Mouse (Mus musculus) left cerebral cortex, postnatal 4 days (tissue): ENCODE measurements around the gene Uck1. TPM values are rescaled to one million over a fixed set of nuclear protein-coding genes. Genes with fewer than 3 reads are reported as not detected.

Experiments
- DNase-seq: peaks from one replicate; pipeline ENCODE4 v3.0.0-alpha.2; 2022
- intact Hi-C: fragments of 180-260 bp; cut with DNase I; formaldehyde crosslinking; loops from one replicate; pipeline ENCODE4 v1.15.1; 2025
- total RNA-seq, 2 experiments: library from RNA; stranded (reverse); gene quantifications; 2 replicates each; pipeline ENCODE4 v1.2.3; 2021

Uck1 gene
- total RNA-seq, 2 experiments from 2014 or later = 61.8 to 62.5 TPM

DNA sequence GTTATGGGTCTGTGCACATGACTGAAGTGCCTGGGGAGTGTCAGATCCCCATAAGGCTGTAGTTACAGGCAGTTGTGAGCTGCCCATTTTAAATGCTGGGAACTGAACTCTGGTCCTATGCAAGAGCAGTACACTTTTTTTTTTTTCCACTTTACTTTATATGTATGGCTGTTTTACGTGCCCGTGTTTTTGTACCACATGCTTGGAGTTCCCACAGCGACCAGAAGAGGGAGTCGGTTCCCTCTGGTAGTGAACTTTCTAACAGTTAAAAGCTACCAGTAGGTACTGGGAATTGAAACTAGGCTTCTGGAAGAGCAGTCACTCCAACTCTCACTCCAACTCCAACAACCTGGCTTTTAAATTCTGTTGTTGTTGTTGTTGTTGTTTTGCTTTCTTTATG lies 676 bp upstream of the Uck1 start:
- DNase-seq = peak; percentile 38
- intact Hi-C loops = no loop called here

DNA sequence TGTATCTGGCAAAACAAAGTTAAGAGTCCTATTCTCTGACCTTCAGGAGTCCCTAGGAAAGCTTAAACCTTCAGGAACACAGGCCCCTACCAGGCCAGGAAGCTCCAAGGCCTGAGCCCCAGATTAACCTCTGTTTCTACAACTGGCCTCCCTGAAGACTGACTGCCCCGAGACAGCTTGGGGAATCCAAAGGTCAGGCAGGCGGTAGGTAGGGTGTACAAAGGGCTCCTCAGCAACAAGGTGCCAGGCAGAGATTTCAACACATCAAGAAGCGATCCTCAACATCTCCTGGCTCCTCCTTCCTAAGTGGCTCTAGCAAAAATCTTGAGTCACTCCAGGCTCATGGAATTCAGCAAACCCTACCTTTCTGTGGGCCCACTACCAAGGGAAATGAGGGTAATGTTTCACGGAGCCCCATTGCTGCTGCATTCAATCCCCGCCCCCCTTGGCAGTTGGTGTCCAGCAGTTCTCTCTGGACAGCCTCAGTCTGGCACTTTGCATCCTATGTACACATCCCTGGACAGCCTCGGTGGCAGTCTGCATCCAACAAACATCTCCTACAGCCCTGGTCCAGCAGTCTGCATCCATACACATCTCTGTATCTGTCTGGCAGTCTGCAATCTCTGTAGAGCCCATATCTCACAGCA lies 949 bp downstream of the Uck1 start:
- no peak for DNase-seq
- intact Hi-C loops = no loop called here

DNA sequence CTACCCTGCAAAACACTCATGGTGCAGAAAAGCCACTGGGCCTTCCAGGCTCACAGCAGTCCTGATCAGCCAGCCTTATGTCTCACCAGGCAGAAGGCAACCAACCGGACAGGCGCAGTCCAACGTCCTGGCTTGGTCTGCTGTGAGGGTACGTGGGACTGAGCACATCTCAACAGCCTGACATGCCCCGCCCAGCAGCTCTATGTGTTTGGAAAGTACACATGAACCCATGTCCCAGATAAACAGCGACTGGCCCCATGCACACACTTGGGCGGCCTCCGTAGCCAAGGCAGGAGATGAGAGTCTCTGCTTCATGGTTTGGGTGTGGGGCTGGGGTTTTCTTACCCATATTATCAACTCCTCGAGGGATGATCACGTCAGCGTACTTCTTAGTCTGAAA lies 3.7 kb downstream of the Uck1 start:
- intact Hi-C loops = no loop called here
- DNase-seq = no peak

DNA sequence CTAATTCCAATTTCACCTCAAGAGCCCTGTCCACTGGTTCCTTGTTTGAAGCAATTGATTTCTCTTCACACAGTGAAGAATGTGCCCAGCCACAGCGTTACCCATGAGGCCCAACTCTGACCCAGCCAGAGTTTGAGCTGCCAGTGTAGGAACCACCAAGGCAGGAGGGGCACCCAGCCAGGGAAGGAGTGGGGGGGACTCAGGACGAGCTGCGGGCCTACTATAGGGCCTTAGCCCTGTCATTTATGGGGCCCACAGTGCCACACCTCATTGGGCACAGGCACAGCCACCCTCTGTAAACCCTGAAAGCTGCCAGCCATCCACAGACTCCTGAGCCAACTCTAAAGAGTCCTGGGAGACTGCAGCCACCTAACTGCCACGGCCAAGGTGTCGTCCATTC lies 5.4 kb downstream of the Uck1 start:
- no peak for DNase-seq
- intact Hi-C loops = no loop called here

DNA sequence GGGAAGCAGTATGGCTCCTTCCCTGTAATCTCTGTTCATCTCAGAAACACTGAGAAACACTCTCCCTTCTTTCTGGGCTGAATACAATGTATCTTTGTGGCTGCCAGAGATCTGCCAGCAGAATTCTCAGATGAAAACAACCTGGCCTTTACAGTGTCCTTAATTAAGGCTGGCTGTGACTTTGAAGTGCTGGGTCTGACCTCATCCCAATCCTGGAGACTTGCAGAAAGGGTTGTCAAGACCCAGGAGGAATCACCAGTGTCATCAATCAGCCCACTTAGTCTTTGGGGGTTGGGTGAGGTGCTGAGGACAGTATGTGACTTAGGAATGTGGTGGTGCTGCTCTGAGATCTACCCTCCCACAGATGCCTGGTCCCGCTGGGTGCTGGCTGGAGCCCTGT lies 6.6 kb downstream of the Uck1 start:
- intact Hi-C loops = no loop called here
- DNase-seq = no peak

DNA sequence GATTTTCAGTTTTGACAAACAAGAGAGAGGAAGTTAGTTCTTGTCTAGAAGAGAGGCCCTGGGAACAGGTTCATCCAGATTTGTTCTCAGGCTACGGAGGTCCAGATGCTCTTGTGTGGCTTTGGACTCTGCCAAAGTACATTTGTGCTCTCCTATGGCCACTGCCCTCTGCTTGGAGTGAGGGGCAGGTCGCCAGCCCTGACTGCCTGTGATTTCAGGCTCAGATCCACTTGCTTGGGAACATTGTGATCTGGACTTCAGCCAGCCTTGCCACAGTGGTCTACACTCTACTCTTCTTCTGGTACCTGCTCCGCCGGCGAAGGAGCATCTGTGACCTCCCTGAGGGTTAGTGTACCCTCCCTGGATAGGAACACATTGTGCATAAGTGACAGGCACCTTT lies 7.3 kb downstream of the Uck1 start:
- DNase-seq = no peak
- intact Hi-C loops = no loop called here

DNA sequence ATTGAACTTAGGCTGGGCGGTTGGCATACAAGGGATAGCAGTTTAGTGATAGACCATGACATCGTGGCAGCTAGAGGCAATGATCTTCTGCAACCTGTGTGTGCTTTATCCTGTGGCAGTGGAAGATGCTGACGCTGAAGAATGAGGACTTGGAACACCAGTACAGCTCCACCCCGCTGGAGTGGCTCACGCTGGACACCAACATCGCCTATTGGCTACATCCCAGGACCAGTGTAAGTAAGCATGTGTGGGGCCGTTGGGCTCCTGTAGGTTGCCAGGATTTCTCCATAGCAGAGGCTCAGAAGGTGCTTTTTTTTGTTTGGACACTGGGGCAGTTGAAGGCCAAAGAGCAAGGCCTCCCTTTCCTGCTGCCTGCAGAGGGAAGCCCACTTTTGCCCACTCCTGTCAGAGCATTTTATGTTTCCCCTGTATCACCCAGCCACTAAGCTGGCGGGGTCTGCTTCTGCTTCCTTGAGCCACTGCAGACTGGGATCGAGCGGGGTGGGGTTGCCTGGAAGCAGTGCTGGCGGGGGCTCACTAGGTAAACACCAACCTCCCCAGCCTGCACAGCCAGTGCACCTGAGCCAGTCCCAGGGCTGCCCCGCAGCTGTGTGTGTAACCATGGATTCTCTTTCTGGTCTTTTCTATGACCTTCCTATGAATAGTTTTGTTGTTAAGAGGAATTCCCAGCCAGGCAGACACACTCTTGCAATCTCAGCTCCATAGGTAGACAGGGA lies 8.0 kb downstream of the Uck1 start:
- intact Hi-C loops = no loop called here
- no peak for DNase-seq

DNA sequence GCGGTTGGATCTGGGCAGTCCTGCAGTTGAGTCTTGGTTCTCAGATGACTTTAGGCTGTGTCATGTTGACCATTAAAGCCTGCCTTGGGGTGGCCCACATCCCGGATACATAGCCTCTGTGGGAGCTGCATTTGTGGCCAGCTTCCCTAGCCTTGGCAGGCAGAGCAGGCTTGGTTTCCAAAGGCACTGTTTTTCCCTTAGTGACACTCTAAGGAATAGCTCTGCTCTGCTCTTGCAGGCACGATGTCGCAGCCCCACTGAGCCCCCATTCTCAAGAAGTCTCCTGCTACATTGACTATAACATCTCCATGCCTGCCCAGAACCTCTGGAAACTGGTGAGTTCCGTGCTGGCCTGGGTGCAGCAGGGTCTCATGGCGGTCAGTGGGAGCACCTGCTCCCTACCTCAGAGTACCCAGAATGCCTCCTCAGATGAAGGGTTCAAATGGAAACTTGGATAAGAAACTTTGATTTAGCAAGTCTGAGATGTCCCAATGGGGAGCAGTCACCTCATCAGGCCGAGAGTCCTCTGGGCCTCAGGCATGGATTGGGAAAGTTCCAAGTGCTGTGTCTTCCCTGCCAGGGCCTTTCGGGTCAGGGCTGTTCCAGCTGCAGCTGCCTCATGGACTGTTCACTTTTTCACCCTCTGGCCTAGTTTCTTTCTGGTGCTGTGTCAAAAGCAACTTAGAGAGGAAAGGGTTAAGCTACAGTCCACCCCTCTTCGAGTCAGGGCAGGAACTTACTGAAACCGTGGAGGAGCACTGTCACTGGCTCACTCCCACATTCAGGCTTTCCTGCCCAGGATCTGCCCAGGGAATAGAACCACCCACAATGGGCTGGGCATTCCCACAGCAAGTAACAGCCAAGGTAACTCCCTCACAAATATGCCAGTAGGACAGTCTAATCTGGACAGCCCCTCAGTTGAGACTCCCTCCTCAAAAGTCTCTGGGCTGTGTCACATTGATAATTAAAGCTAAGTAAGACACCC lies 11.3 kb downstream of the Uck1 start:
- intact Hi-C loops = no loop called here
- no peak for DNase-seq

DNA sequence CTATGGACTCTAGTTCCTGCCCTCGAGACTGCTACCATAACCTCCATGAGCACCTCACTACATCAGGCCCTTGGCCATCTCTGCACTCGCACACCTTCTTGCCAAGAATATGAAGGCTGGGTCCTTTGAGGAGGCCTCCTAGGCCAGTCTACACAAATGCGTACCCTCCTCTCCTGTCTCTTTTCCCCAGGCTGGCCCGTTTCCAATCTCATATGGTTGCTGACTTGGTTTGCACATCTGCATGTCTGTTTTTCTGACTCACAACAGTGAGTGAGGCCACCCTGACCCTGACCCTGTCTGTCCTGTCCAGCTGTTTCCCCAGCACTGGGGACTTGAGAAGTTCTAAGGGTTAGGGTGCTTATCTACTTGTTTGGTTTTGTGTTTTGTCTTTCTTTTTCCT lies 13.2 kb downstream of the Uck1 start:
- intact Hi-C loops = no loop called here
- no peak for DNase-seq

DNA sequence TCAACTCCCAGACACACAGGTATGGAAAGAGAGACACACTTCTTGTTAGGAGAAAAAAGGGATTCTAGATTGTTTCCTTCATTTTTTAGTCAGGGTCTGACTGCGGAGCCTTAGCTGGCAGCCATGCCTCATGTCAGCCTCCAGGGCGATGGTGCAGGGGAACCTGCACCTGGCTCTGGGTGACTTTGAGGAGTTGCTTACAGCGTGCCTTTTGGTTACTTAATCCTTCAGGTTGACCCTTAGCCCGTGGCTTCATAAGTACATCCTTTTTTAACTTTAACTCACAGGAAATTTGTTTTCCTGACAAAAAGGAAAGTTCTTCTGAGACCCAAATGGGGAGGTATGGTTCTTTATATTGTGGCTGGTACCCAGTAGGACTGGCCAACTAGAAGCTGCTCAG lies 17.0 kb downstream of the Uck1 start:
- no peak for DNase-seq
- intact Hi-C loops = no loop called here

DNA sequence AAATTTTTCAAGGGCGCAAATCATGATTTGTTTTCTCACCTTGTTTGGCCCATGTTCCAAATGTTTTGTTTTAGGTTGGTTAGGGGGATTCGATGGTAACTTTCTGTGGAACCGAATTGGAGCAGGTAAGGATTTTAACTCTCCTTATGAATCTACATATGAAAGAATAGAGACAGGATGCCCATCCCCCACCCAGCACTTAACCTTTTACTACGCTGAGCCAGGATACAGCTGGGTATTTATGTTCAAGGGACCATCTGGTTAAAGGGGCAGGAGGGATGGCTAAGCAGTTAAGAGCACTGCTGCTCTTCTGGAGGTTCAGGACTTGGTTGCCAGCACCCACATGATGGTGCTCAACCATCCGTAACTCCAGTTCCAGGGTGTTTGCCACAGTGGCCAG lies 19.4 kb downstream of the Uck1 start:
- no peak for DNase-seq
- intact Hi-C loops = no loop called here

DNA sequence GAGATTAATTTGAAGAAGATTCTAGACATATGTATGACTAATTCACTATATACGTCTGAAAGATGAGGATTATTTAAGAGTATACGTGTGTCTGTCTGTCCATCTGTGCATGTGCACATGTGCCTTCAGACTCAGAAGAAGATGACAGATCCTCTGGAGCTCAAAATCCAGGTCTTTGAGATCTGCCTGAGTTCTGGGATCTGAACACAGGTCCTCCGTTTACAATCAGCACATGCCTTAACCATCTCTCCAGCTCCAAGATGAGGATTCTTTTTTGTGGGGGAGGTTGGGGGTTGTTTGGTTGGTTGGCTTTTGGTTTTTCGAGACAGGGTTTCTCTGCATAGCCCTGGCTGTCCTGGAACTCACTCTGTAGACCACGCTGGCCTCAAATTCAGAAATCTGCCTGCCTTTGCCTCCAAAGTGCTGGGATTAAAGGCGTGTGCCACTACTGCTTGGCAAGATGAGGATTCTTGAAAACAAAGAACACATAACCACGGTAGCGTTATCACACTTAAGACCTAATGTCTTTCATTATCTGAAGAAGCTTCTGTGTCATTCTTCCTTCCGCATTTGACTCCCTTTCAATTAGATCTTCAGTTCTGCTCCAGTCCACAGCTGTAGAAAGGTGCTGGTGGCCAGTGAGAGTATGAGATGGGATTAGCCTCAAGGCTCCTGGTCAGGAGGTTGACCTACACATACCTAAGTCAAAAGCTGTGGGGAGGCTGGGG lies 21.1 kb downstream of the Uck1 start:
- intact Hi-C loops = no loop called here
- DNase-seq = no peak

DNA sequence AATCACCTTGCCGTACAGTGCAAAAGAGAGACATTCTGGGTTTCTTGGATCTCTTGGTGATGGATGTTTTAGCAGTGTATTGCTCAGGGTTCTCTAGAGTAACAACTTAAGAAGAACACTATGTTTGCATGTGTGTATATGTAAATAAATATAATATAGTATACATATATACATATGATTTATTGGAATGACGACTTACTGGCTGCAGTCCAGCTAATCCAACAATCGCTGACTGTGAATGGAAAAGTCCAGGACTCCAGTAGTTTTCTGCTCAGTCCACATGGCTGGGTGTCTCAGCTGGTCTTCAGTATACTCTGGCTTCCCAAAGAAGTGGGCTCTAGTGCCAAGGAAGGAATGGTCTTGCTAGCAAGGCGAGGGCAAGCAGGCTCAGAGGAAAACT lies 22.4 kb downstream of the Uck1 start:
- DNase-seq = no peak
- intact Hi-C loops = no loop called here

DNA sequence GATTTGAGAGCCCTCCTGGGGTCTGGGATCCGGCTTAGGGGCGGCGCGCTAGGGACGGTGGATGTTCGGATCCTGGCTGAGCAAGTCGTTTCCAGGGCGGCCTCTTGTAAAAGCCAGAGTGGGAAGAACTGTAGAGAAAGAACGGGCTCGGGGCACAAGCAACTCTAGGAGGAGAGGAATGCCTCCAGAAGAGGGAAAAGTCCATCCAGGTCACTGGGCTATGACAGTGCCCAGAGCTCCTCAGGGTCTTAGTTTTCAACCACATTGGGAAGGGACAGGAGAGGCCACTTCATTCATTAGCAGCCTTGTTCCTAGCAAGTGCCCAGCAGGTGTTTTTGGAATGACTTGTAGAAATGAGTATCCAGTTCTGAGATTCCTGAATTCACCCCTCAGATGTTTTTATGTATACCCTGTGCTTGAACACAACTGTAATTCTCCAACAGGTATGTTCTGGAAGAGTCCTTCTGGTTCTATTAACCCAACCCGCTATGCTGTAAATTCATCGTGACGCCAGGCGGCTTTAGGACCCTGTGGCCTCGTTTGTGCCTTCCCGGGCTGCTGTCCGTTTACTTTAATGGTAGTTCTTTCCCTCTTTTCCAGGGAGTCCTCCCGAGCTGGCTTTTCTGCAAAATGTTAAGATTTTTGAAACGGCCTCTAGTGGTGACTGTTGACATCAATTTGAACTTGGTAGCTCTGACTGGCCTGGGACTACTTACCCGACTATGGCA lies 23.0 kb downstream of the Uck1 start:
- intact Hi-C loops = no loop called here
- peak; percentile 50 for DNase-seq

DNA sequence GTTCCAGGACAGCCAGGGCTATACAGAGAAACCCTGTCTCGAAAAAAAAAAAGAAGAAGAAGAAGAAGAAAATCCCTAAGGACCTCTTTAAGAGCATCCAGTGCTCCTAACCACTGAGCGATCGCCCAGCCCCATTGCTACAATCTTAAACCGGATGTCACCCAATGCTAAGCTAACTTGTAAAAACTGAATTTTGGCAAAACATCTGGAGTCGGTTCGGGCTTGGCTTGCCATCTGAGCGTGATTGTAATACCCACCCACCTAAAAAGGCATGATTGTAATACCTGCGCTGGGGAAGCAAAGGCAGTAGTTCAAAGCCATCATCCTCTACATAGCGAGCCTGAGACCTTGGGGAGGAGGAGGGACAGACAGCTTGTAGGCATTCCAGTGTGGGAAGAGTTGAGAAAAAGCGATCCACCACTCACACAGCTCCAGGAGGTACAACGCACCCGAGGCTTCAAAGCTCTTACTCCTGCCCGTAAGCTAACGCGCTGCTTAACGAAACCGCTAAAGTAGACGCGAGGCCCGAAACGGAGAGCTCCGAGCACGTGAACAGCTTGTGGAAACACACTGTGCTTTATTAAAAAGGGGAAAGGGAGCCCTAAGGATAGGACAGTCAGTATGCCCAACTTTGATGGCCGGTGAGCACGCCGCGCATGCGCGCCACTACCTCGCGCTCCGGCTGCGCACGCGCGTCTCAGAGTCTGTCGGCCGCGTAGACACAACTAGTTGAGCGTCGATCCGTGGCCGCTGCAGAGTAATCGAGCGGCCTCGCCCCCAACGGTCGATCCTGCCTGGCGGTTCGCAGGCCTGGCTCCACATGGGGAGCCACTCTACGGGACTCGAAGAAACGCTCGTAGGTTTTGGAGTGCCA lies 23.8 kb downstream of the Uck1 start, which contains the start of gene Pomt1:
Pomt1 (plus strand) TSS at position 705 of the 874 bp plus-strand sequence.
- intact Hi-C loops = no loop called here
- DNase-seq = peak; percentile 93

DNA sequence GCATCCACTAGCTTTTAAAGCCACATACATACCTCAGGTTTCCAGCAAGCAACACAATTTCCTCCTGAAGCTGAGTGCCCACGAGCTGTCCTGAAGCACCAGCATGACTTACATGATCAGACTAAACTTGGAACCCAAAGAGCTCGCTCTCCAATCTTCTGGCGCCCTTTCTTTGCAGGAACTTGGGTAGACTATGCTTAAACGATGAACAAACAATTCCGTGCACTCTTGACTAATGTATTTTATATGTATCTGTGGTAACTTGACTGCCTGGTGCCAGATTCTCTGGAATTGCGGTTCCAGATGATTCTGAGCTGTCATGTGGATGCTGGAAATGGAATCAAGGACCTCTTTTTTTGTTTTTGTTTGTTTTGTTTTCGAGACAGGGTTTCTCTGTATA lies 24.5 kb downstream of the Uck1 start:
- intact Hi-C loops = no loop called here
- no peak for DNase-seq

DNA sequence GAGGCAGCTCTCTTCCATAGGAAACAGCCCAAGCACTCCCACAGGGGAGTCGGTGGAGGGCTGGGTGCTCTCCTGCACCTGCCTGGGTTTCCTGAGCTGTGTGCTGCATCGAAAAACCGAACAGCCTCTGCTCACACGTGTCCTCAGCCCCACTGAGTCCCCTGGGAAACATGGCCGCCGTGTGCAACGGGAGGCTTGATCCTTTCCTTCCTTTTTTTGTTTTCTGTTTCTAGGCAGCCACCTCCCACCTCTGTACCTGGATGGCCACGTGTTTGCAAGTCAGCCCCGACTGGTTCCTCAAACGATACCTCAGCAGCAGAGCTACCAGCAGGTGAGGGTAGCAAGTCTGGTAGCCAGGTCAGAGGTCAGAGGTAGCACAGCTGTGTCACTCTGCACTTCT lies 37.9 kb downstream of the Uck1 start:
- no peak for DNase-seq
- intact Hi-C loops = loop anchor here (10.0 kb wide), 1 partner anchor 237 kb away; no protein-coding TSS in a partner anchor

DNA sequence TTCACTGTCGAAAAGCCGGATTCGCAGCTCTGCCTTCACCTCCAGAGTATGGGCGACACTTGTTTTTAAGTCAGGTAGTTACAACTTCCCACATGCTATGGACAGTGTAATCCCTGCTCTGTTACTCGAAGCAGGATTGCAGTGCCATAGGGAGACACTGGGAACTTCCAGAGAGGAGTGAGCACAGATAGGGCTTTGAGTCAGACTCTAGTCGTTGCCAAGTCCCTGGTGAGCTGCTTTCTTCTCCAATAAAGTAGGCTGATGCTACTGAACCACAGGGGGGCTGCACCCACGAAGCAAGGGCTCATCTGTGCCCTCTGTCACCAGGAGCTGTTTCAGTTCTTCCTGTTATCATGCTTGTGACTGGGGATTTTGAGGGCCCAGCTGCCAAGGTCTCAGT lies 38.4 kb downstream of the Uck1 start:
- no peak for DNase-seq
- intact Hi-C loops = loop anchor here (10.0 kb wide), 1 partner anchor 237 kb away; no protein-coding TSS in a partner anchor

DNA sequence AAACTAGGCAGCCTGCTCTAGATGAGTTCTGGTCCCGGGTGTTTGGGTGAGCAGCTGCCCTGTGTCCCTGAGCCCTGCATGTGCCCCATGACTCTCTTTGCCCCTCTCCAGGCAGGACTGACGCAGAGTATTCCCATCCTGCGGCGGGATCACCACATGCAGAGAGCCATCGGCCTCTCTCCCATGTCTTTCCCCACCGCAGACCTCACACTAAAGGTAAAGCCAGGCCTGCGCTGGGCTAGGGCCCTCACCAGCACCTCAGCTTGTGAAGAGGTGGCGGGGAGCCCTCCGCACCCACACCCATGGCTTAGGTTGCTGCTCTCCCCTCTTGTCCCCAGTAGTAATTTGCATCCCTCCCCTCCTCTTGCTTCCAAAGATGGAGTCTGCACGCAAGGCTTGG lies 39.0 kb downstream of the Uck1 start:
- DNase-seq = no peak
- intact Hi-C loops = loop anchor here (10.0 kb wide), 1 partner anchor 236 kb away; no protein-coding TSS in a partner anchor
